Mouse (Mus musculus) thymus, adult 2 months (tissue): Measurements from ENCODE around the gene Nes.

Source experiments
- CTCF ChIP-seq: fragments of 200-500 bp; IDR thresholded peaks from 2 replicates; pipeline ENCODE4 v1.5.1; 2012; ENCODE audit warnings: mild to moderate bottlenecking, control low read depth, low read length, moderate library complexity, borderline replicate concordance; ENCODE audit not compliant: control insufficient read depth, poor library complexity, insufficient read depth; ENCODE audit errors: extremely low read depth
- POLR2A ChIP-seq: fragments of 200-500 bp; IDR thresholded peaks from 2 replicates; pipeline ENCODE4 v1.6.1; 2012; ENCODE audit warnings: mild to moderate bottlenecking, low read length, control low read depth, moderate library complexity; ENCODE audit not compliant: control insufficient read depth, poor library complexity, insufficient read depth; ENCODE audit errors: extremely low read depth

DNA sequence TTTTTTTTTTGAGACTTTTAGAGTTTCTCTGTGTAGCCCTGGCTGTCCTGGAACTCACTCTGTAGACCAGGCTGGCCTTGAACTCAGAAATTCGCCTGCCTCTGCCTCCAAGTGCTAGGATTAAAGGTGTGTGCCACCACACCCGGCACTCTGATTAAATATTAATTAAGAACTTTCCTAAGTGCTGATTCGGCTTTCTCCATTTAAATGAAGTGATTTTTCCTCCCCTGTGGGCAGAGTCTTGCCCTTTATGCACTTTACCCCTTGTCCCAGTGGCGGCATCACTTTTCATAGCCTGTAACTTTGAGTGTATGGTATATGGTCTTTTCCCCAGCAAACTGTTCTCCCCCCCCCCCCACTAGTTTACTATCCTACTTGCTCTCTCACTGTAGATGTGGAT lies 35.7 kb upstream of the Nes start:
- TF ChIP-seq CTCF (no peak), POLR2A (no peak)
